Mouse (Mus musculus) left cerebral cortex, adult 11 months (tissue): ENCODE measurements at regions not wholly inside any gene's neighbourhood (a gene's known extent, or its start where the extent isn't known, plus 50 kb on each side); places are given as distances from the start of the nearest gene placed in this dataset.
"Not testable (repeated sequence)": the region's sequence is repeated elsewhere in the genome, so short reads cannot be mapped to it uniquely, and the experiment has no call there.

Experiments used
- DNase-seq: peaks from one replicate; pipeline ENCODE4 v3.0.0; 2022; ENCODE audit warnings: low spot score

GRCm38 (mm10) chr16:22327386-22327785 lies 61.6 kb upstream of the Tra2b start:
- DNase-seq, result no peak

- not testable (repeated sequence) for DNase-seq
Observed at GRCm38 (mm10) chr16:22325161-22325560, 59.4 kb upstream of the Tra2b start.

- peak; percentile 10 for DNase-seq
Observed at GRCm38 (mm10) chr16:22316251-22316711, 50.5 kb upstream of the Tra2b start.
